Comparison of ENCODE assay signal across 25 mouse cellular contexts in genomic region chr11:24347225-24347624, GRCm38 (mm10).
DNase-seq lines count a peak whose midpoint lies in the region; ATAC-seq and TF ChIP-seq lines count a peak whose summit lies in the region.
"Had no signal": no experiment of that assay in that cellular context is flagged by ENCODE, and none has a peak within 500 bp of the region (broad histone marks: within the 10 kb centered on the region; RNA-seq: fewer than 3 reads in every experiment).

No protein-coding gene starts in this region.

- no peaks in the 10 kb centered on the region for H3K36me3 ChIP-seq in embryonic facial prominence, embryonic 13.5 days
- H3K36me3 ChIP-seq in embryonic facial prominence, embryonic 10.5 days (replicated peaks) = no peaks in the 10 kb centered on the region
- H3K36me3 ChIP-seq in lung, postnatal 0 days (ENCODE audit: insufficient read depth, low read length) = no peaks in the 10 kb centered on the region
- H3K36me3 ChIP-seq: liver, embryonic 15.5 days; lung, embryonic 15.5 days; midbrain, embryonic 10.5 days had no signal

- H3K4me3 ChIP-seq in embryonic facial prominence, embryonic 13.5 days = no peak overlapping the region
- no peak overlapping the region for H3K4me3 ChIP-seq in embryonic facial prominence, embryonic 10.5 days
- H3K4me3 ChIP-seq in gastrocnemius, adult 2 months = no peak overlapping the region; the same call in 1 of the 2 replicates
- no peak overlapping the region for H3K4me3 ChIP-seq in lung, postnatal 0 days (ENCODE audit: low read depth, low read length)
- H3K4me3 ChIP-seq: liver, embryonic 15.5 days; lung, embryonic 15.5 days; midbrain, embryonic 10.5 days; myocyte had no signal

- H3K4me1 ChIP-seq in embryonic facial prominence, embryonic 13.5 days = peaks cover 24% of the 10 kb centered on the region
- H3K4me1 ChIP-seq in embryonic facial prominence, embryonic 10.5 days = peaks cover 38% of the 10 kb centered on the region
- H3K4me1 ChIP-seq in lung, postnatal 0 days (ENCODE audit: insufficient read depth, low read depth, low read length) = no peaks in the 10 kb centered on the region
- H3K4me1 ChIP-seq: liver, embryonic 15.5 days had no signal

- no peak for TF ChIP-seq CTCF in gastrocnemius, adult 2 months (IDR thresholded peaks at IDR 0.05)
- no peak for TF ChIP-seq CTCF in lung, postnatal 0 days (IDR thresholded peaks at IDR 0.05)

- H3K4me2 ChIP-seq in embryonic facial prominence, embryonic 13.5 days = no peak overlapping the region
- 0 out of 2 replicates have a peak overlapping the region, but pooled peaks have one; percentile 8 for H3K4me2 ChIP-seq in lung, postnatal 0 days (replicated peaks; ENCODE audit: low read depth, low read length)
- H3K4me2 ChIP-seq: hindbrain, embryonic 14.5 days; liver, embryonic 15.5 days; lung, embryonic 15.5 days had no signal

- no peak for DNase-seq in embryonic facial prominence, embryonic 10.5 days (ENCODE audit: low spot score)
- peak; percentile 34 for DNase-seq in gastrocnemius, adult 2 months
- no peak for DNase-seq in gastrocnemius, adult 8-10 months (ENCODE audit: low spot score in 2 of 2)
- DNase-seq in lung, postnatal 0 days (ENCODE audit: low spot score) = no peak
- no peak for DNase-seq in lung, postnatal 10 days
- peak; percentile 16 for DNase-seq in brain, adult 2 months (ENCODE audit: low read depth, low spot score)
- no peak for DNase-seq in testis, postnatal 10 days (ENCODE audit: low spot score)
- DNase-seq: adrenal gland, postnatal 10 days; cerebellum, adult 8-10 months; cerebellum, postnatal 36 days; embryo, embryonic 11 days; heart, adult 18-20 months; kidney, adult 2 months; layer of hippocampus, adult 9-11 months; liver; thymus, postnatal 14 days had no signal

- peak overlapping the region; percentile 8; the same call in 1 of the 2 replicates for H3K27ac ChIP-seq in embryonic facial prominence, embryonic 13.5 days
- H3K27ac ChIP-seq in embryonic facial prominence, embryonic 10.5 days (replicated peaks) = no peak overlapping the region
- no peak overlapping the region for H3K27ac ChIP-seq in gastrocnemius, adult 2 months
- no peak overlapping the region for H3K27ac ChIP-seq in lung, postnatal 0 days (ENCODE audit: low read length)
- H3K27ac ChIP-seq: hindbrain, embryonic 14.5 days; kidney, postnatal 0 days; liver, embryonic 15.5 days; lung, embryonic 15.5 days; macrophage; midbrain, embryonic 10.5 days had no signal

- H3K9me3 ChIP-seq in embryonic facial prominence, embryonic 13.5 days = no peaks in the 10 kb centered on the region
- H3K9me3 ChIP-seq in embryonic facial prominence, embryonic 10.5 days = no peaks in the 10 kb centered on the region
- no peaks in the 10 kb centered on the region for H3K9me3 ChIP-seq in lung, postnatal 0 days (ENCODE audit: low read length)
- H3K9me3 ChIP-seq: liver, embryonic 15.5 days; lung, embryonic 15.5 days; midbrain, embryonic 10.5 days had no signal

- intact Hi-C loops in gastrocnemius, adult 2 months (cut with DNase I) = no loop called here

- TF ChIP-seq EP300 in lung, postnatal 0 days (IDR thresholded peaks at IDR 0.05) = no peak

- H3K9ac ChIP-seq in embryonic facial prominence, embryonic 13.5 days = no peak overlapping the region
- no peak overlapping the region for H3K9ac ChIP-seq in lung, postnatal 0 days (replicated peaks; ENCODE audit: low read depth)
- H3K9ac ChIP-seq: hindbrain, embryonic 14.5 days; liver, embryonic 15.5 days; lung, embryonic 15.5 days had no signal

- 23% methylated on average over 12 of the region's 12 CpGs for WGBS in embryonic facial prominence, embryonic 13.5 days
- WGBS in embryonic facial prominence, embryonic 10.5 days = 36% methylated on average over 12 of the region's 12 CpGs
- WGBS in lung, postnatal 0 days = 40% methylated on average over 12 of the region's 12 CpGs

- ATAC-seq in embryonic facial prominence, embryonic 13.5 days (ENCODE audit: insufficient number of reproducible peaks, insufficient read depth, low FRiP score, low TSS enrichment, low read depth) = no peak
- no peak for ATAC-seq in lung, postnatal 0 days
- ATAC-seq: activated CD4-positive, CD25-positive, alpha-beta regulatory T cell, adult 4 months had no signal

- no peaks in the 10 kb centered on the region for H3K27me3 ChIP-seq in embryonic facial prominence, embryonic 13.5 days
- H3K27me3 ChIP-seq in embryonic facial prominence, embryonic 10.5 days (replicated peaks; ENCODE audit: low read depth, poor library complexity, severe bottlenecking) = peaks cover 13% of the 10 kb centered on the region; the same call in 1 of the 2 replicates
- no peaks in the 10 kb centered on the region for H3K27me3 ChIP-seq in lung, postnatal 0 days (replicated peaks; ENCODE audit: insufficient read depth, low read length)
- H3K27me3 ChIP-seq: liver, embryonic 15.5 days; lung, embryonic 15.5 days had no signal

Comparison
In these comparisons a context has a peak if more than half of its experiments do, and no peak if none do; other contexts are left out.
1. DNase-seq: peak in gastrocnemius, adult 2 months (single experiment) and brain, adult 2 months (single experiment); none in embryonic facial prominence, embryonic 10.5 days (single experiment), gastrocnemius, adult 8-10 months (0 of 2), lung, postnatal 0 days (single experiment), lung, postnatal 10 days (single experiment) and testis, postnatal 10 days (single experiment).